Mouse (Mus musculus) ovary, postnatal 14 days (tissue): ENCODE measurements around the gene Olfr10.

Experiments
- DNase-seq: peaks from one replicate; pipeline ENCODE4 v3.0.0; 2022; ENCODE audit warnings: low spot score

Gene Olfr10

DNA sequence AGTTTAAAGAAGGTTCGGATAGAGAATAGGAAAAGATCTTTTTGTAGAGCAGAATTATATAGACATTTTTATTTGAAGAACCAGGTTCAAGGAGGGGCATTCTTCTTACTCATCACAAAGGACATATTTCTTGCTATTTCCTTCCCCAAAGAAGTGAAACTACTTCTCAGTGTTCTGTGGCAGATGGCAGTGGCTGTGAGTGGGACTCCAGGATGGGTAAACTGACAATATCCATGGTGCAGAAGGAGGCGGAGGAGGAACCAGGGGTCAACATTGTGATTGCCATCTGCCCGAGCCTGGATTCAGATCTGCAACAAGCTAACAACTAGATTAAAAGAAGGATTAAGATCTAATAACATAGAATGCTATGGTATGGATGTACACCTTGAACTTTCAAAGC is 22.2 kb downstream of the Olfr10 start:
- no peak for DNase-seq

DNA sequence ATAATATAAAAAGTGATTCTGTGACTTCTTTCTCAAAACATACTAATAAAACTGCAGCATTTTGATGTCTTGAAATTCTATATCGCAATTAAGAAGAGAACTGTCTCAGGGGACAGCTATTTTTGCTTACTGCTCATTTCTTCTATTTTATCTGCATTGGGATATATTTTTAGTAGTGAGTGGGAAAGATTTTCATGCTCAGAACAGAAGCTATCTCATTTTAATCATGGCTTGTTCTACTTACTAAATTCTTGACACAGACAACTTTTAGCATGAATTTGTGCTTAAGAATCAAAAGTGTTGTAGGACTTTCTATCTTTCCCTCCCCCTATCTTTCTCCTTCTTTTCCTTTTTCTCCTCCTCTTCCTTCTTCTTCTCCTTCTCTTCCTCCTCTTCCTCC is 25.1 kb downstream of the Olfr10 start:
- no peak for DNase-seq

DNA sequence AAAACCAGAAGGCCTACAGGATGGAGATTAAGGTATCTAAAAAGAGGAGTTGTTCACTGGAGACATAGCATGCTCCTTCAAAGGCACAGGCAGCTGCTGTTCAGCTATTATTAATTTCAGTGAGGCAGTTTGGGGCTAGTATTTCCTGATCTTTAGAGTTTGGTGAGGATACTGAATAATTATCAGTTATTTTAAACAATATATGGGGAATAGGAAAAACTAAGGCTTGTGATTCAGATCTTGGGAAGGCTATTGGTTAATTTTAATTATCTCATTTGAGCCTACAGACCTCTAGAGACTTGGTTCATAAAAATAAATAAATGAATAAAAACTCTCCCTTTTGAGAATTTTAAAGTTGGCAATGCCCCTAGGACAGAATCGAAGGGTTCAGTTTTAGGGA is 30.3 kb downstream of the Olfr10 start, which contains the start of gene Olfr1390:
Olfr1390 (plus strand) TSS at position 301 of the 400 bp plus-strand sequence.
- DNase-seq, result no peak

DNA sequence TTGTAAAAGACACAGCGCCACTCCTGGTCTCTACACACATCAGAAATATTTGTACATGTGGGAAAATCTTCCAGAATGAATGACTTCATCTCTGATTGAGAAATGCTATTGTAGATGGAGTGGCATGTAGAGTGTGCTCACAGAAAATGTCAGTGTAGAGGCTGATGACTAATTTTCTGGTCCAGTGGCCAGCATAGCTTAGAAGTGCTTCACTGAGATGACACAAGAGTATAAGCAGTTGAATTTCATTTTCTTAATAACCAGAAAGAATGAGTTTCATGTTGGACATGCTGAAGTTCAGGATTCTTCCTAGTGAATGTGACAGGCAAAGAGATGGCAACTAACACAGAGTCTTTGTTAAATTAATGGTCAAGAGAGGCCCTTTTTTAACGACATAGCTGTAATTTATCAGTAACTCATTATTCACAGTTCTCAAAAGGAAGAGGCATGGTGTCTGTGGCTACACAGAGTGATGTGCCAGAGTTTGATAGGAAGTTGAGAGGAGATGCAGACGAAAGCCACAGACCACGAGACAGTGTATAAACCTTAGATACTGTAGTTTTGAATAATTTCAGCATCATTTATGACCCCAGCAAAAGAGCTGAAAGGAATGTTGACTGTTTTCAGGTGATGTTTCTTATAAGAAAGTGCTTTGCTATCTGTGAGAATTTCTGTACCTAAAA is 32.8 kb downstream of the Olfr10 start:
- DNase-seq, result no peak
